Mouse (Mus musculus): ENCODE data around the gene Epha3.

DNA sequence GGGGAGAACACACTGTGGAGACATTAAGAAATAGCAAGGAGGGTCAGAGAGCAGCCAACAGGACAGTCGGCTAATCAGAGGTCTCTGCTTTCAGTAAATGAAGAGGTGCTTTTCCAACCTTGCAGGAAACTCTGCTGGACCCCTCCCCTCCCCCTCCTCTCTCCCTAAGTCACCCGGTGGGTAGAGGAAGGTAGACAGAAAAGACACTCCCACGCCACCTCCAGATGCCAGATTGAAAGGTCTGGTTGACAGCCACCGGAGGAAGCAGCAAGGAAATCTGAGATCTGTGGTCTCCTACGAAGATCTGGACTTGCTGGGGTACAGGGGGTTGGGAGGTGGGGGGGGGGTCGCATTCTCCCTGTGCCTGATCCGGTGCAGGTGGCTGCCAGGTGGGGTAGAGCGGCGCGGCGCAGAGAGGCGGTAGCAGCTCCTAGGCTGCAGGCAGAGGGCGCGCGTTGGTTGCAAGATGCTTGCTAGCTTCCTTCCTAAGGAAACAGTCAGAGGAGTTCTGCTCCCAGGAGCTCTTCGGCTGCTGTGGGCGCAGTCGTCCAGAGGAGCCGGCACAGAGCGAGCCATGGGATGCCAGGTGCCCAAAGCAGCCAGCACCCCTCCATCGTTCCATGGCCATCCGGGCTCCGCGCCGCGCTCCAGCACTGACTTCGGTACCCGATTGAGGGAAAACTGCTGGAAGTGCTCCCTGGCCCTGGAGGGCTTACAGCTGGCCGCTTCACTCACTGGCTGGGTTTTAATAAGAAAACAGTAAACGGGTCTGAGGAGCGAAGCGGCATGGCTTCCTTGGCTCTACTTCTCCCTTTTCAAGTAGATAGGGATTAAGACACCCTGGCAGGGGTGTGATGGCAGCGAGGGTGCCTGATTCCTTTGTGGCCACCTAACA lies 7.1 kb downstream of the Epha3 start:
- no peak for TF ChIP-seq CHD2 (IDR thresholded peaks at IDR 0.05; ENCODE audit: low read depth, low read length)
- TF ChIP-seq ZNF384 (IDR thresholded peaks at IDR 0.05; ENCODE audit: low read depth, low read length): no peak
- TF ChIP-seq ZC3H11A (IDR thresholded peaks at IDR 0.05; ENCODE audit: borderline replicate concordance, low read depth, low read length): no peak

Measured in ES-E14 (cell line).